Mouse (Mus musculus) midbrain, embryonic 11.5 days (tissue): ENCODE measurements at regions not wholly inside any gene's neighbourhood (a gene's known extent, or its start where the extent isn't known, plus 50 kb on each side); places are given as distances from the start of the nearest gene placed in this dataset.
"Not testable (repeated sequence)": the region's sequence is repeated elsewhere in the genome, so short reads cannot be mapped to it uniquely, and the experiment has no call there.

Experiments used
- ATAC-seq: fragments of 200-750 bp; cut with Nextera tagmentation; 2 replicates; pipeline ENCODE4 v1.8.0; 2017; ENCODE audit warnings: moderate TSS enrichment, moderate library complexity; ENCODE audit not compliant: low FRiP score
- DNase-seq: peaks from one replicate; pipeline ENCODE4 v3.0.0; 2015; ENCODE audit warnings: low spot score; ENCODE audit errors: missing footprints
- H3K27ac ChIP-seq: fragments of 300-500 bp; sonication (generic); 2 replicates; pipeline ENCODE4 v1.5.1; 2014; ENCODE audit warnings: low read depth, low read length
- H3K27me3 ChIP-seq: fragments of 300-500 bp; sonication (generic); 2 replicates; pipeline ENCODE4 v1.6.1; 2014; ENCODE audit warnings: mild to moderate bottlenecking, low read length, moderate library complexity, mixed read lengths; ENCODE audit not compliant: control insufficient read depth, insufficient read depth
- H3K36me3 ChIP-seq: fragments of 300-500 bp; sonication (generic); 2 replicates; pipeline ENCODE4 v1.6.1; 2014; ENCODE audit warnings: mild to moderate bottlenecking, low read length, moderate library complexity, mixed read lengths; ENCODE audit not compliant: control insufficient read depth, insufficient read depth
- H3K4me1 ChIP-seq: fragments of 300-500 bp; sonication (generic); 2 replicates; pipeline ENCODE4 v1.6.1; 2014; ENCODE audit warnings: low read length; ENCODE audit not compliant: control insufficient read depth, insufficient read depth
- H3K4me2 ChIP-seq: fragments of 300-500 bp; sonication (generic); 2 replicates; pipeline ENCODE4 v1.6.1; 2014; ENCODE audit warnings: mild to moderate bottlenecking, moderate library complexity
- H3K4me3 ChIP-seq: fragments of 300-500 bp; sonication (generic); 2 replicates; pipeline ENCODE4 v1.5.1; 2014; ENCODE audit warnings: low read depth, low read length
- H3K9ac ChIP-seq: fragments of 300-500 bp; sonication (generic); 2 replicates; pipeline ENCODE4 v1.6.1; 2014; ENCODE audit warnings: low read length
- H3K9me3 ChIP-seq: fragments of 300-500 bp; sonication (generic); 2 replicates; pipeline ENCODE4 v1.6.1; 2016; ENCODE audit warnings: low read length; ENCODE audit not compliant: control insufficient read depth
- WGBS: fragments of 180-500 bp; shearing (Covaris S2); extraction: QIAGEN DNeasy Blood & Tissue Kit; methylation state at CpG from one replicate; pipeline ENCODE4 v1.1.7; 2014; 5-methylcytosine and 5-hydroxymethylcytosine counted together

GRCm38 (mm10) chr1:83851081-83851480 lies 443.1 kb upstream of the Sphkap start:
- H3K9me3 ChIP-seq = no peaks in the 10 kb centered on the region
- no peak overlapping the region for H3K4me2 ChIP-seq
- H3K4me3 ChIP-seq = no peak overlapping the region
- no peaks in the 10 kb centered on the region for H3K4me1 ChIP-seq
- WGBS = 91% methylated on average over 6 of the region's 6 CpGs
- ATAC-seq (no peak), DNase-seq (no peak)
- H3K27ac ChIP-seq = no peak overlapping the region
- no peaks in the 10 kb centered on the region for H3K27me3 ChIP-seq
- no peaks in the 10 kb centered on the region for H3K36me3 ChIP-seq
- no peak overlapping the region for H3K9ac ChIP-seq

- H3K4me1 ChIP-seq = no peaks in the 10 kb centered on the region
- H3K27me3 ChIP-seq = no peaks in the 10 kb centered on the region
- DNase-seq (no peak), ATAC-seq (no peak)
- no peaks in the 10 kb centered on the region for H3K9me3 ChIP-seq
- no peak overlapping the region for H3K4me3 ChIP-seq
- H3K9ac ChIP-seq = no peak overlapping the region
- 87% methylated on average over 2 of the region's 2 CpGs for WGBS
- H3K4me2 ChIP-seq = no peak overlapping the region
- no peak overlapping the region for H3K27ac ChIP-seq
- H3K36me3 ChIP-seq = no peaks in the 10 kb centered on the region
Observed at GRCm38 (mm10) chr1:83848414-83848813, 440.4 kb upstream of the Sphkap start.

- Histone ChIP-seq H3K36me3 (no peaks in the 10 kb centered on the region), H3K27ac (no peak overlapping the region), H3K4me3 (no peak overlapping the region), H3K4me1 (no peaks in the 10 kb centered on the region), H3K9ac (no peak overlapping the region), H3K27me3 (no peaks in the 10 kb centered on the region), H3K4me2 (no peak overlapping the region), H3K9me3 (no peaks in the 10 kb centered on the region)
- WGBS = 74% methylated on average over 5 of the region's 5 CpGs
- ATAC-seq = no peak
- DNase-seq = no peak
Observed at GRCm38 (mm10) chr1:83847992-83848391, 440.0 kb upstream of the Sphkap start.

- DNase-seq (no peak), ATAC-seq (no peak)
- no peak overlapping the region for H3K9ac ChIP-seq
- WGBS = 63% methylated on average over 4 of the region's 4 CpGs
- H3K9me3 ChIP-seq = no peaks in the 10 kb centered on the region
- no peaks in the 10 kb centered on the region for H3K4me1 ChIP-seq
- no peaks in the 10 kb centered on the region for H3K36me3 ChIP-seq
- no peak overlapping the region for H3K4me3 ChIP-seq
- no peak overlapping the region for H3K4me2 ChIP-seq
- no peak overlapping the region for H3K27ac ChIP-seq
- no peaks in the 10 kb centered on the region for H3K27me3 ChIP-seq
Observed at GRCm38 (mm10) chr1:83844827-83845379, 436.9 kb upstream of the Sphkap start.

- no peaks in the 10 kb centered on the region for H3K4me1 ChIP-seq
- 93% methylated on average over 6 of the region's 6 CpGs for WGBS
- H3K9ac ChIP-seq = no peak overlapping the region
- H3K27ac ChIP-seq = no peak overlapping the region
- H3K27me3 ChIP-seq = no peaks in the 10 kb centered on the region
- no peak overlapping the region for H3K4me2 ChIP-seq
- DNase-seq (no peak), ATAC-seq (no peak)
- no peaks in the 10 kb centered on the region for H3K36me3 ChIP-seq
- no peak overlapping the region for H3K4me3 ChIP-seq
- H3K9me3 ChIP-seq = no peaks in the 10 kb centered on the region
Observed at GRCm38 (mm10) chr1:83835965-83836364, 428.0 kb upstream of the Sphkap start.

GRCm38 (mm10) chr1:83832946-83833345 lies 424.9 kb upstream of the Sphkap start:
- Histone ChIP-seq H3K36me3 (no peaks in the 10 kb centered on the region), H3K4me2 (no peak overlapping the region), H3K4me1 (no peaks in the 10 kb centered on the region), H3K9ac (no peak overlapping the region), H3K4me3 (no peak overlapping the region), H3K9me3 (no peaks in the 10 kb centered on the region), H3K27ac (no peak overlapping the region), H3K27me3 (no peaks in the 10 kb centered on the region)
- ATAC-seq = no peak
- DNase-seq = no peak
- WGBS = 92% methylated on average over 3 of the region's 3 CpGs

- Histone ChIP-seq H3K36me3 (no peaks in the 10 kb centered on the region), H3K4me2 (no peak overlapping the region), H3K27ac (no peak overlapping the region), H3K9ac (no peak overlapping the region), H3K4me3 (no peak overlapping the region), H3K9me3 (no peaks in the 10 kb centered on the region), H3K4me1 (no peaks in the 10 kb centered on the region), H3K27me3 (no peaks in the 10 kb centered on the region)
- WGBS = 88% methylated on average over 3 of the region's 3 CpGs
- ATAC-seq = no peak
- no peak for DNase-seq
Observed at GRCm38 (mm10) chr1:83831900-83832535, 424.0 kb upstream of the Sphkap start.

GRCm38 (mm10) chr1:83830025-83830645 lies 422.1 kb upstream of the Sphkap start:
- Histone ChIP-seq H3K4me1 (no peaks in the 10 kb centered on the region), H3K27me3 (no peaks in the 10 kb centered on the region), H3K4me2 (no peak overlapping the region), H3K9ac (no peak overlapping the region), H3K4me3 (no peak overlapping the region), H3K36me3 (no peaks in the 10 kb centered on the region), H3K27ac (no peak overlapping the region), H3K9me3 (no peaks in the 10 kb centered on the region)
- no peak for ATAC-seq
- no peak for DNase-seq
- WGBS = 85% methylated on average over 6 of the region's 6 CpGs

- H3K36me3 ChIP-seq, H3K27ac ChIP-seq, H3K4me2 ChIP-seq, ATAC-seq, DNase-seq, H3K9me3 ChIP-seq, H3K4me1 ChIP-seq, H3K27me3 ChIP-seq, H3K4me3 ChIP-seq, H3K9ac ChIP-seq: not testable (repeated sequence)
- WGBS = 39% methylated on average over 5 of the region's 6 CpGs
Observed at GRCm38 (mm10) chr1:83811162-83811561, 403.2 kb upstream of the Sphkap start.
